Mouse (Mus musculus) gastrocnemius, adult 18-20 months (tissue): ENCODE results near the gene Cdca3. TPM values are rescaled to one million over a fixed set of nuclear protein-coding genes. Genes with fewer than 3 reads are reported as not detected.

Experiments
- DNase-seq: peaks from one replicate; pipeline ENCODE4 v3.0.0; 2021; ENCODE audit warnings: low spot score
- total RNA-seq, 2 experiments: library from RNA; stranded (reverse); gene quantifications; 2 replicates each; pipeline ENCODE4 v1.2.3; 2021

Gene Cdca3
- total RNA-seq, 2 experiments from 2014 or later: 0.25 to 0.55 TPM

GRCm38 (mm10) chr6:124863658-124864298 is 34.4 kb downstream of the Cdca3 start, which contains the start of gene Gpr162:
TSS of gene Gpr162 (minus strand) at chr6:124863983.
- DNase-seq: no peak

DNA sequence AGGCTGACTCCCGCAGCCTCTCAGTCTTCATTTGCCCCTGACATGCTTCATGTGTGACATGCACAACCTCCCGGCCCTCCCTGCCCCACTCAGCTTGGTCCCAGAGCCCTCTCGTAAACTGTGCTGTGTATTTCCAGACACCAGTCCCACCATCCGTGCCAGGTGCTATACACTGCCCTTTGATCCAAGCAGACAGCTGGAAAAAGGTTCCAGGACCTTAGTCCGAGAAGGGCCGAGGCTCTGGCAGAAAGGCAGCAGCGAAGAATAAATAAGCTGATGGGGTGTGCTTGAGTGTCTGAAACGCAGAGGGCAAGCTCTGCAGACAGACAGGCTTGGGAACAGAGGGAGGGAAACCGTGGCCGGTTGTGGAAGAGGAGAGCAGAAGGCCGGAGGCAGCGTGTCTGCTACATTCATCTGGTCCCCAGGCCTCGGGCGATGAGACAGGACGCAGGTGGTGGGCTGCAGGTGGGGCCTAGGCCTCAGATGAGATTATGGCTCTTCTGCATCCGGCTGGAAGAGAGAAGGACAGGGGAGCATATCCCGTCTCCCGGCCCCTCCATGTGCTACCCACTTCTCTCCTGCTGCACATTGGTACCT is 36.5 kb downstream of the Cdca3 start:
- DNase-seq: no peak

DNA sequence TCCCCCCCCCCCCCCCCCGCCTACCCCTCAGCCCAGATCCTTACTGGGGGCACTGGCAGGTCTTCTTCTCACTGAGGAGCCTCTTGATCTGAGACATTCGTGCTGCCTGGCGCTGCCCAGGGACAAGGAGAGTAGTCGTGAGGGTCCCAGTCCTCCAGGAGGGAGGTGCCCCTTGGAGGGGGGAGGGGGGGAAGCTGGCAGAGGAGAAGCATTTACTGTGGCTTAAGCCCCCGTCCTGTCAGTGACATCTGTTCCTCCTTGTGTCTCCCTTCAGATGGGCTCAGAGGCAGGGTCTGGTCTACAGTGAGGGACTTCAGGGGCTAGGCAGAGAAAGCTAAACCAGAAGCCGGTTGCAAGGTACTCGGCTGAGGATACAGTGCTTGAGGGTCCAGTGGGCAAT is 37.2 kb downstream of the Cdca3 start:
- DNase-seq: no peak

GRCm38 (mm10) chr6:124874348-124874747 is 45.0 kb downstream of the Cdca3 start:
- DNase-seq: no peak

DNA sequence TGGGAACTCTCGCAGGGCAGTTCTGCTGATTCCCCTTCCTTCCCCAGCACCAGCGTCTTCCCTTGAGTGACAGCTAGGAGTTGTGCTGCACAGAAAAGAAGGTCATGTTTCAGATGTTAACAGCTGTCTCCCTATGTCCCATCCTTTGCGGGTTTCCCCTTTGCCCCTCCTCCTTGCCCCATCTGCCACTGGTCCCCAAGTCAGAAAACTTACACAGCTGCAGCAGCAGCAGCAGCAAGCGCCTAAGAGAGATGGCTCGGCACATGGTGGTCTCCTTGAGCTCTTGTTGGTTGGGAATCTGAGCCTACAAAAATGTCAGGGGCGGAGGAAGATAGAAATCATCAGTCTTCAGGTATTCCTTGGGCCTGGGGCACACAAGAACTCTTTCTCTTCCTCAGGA is 50.0 kb downstream of the Cdca3 start:
- DNase-seq: no peak

- DNase-seq: no peak
Measured at GRCm38 (mm10) chr6:124881821-124882220, 52.5 kb downstream of the Cdca3 start.

Other genes starting within 250 kb of the Cdca3 start
- under 1 TPM; 0.48 to 0.76 TPM for gene C1s2, start 193.5 kb upstream of the Cdca3 start, total RNA-seq
- 10 to 100 TPM; 14.4 to 17.8 TPM for gene Lpcat3, start 166.5 kb upstream of the Cdca3 start, total RNA-seq
- 10 to 100 TPM; 58.4 to 60.4 TPM for gene Emg1, start 117.4 kb upstream of the Cdca3 start, total RNA-seq
- gene Phb2, start 117.2 kb upstream of the Cdca3 start, total RNA-seq: 100 to 1,000 TPM; 134 to 155 TPM
- 1 to 10 TPM in 1 of 2 experiments, under 1 TPM in 1; 0.90 to 1.1 TPM for gene Ptpn6, start 90.8 kb upstream of the Cdca3 start, total RNA-seq
- gene Grcc10, start 88.2 kb upstream of the Cdca3 start, total RNA-seq: 100 to 1,000 TPM; 162 TPM
- not detected for gene Gm45234, start 73.5 kb upstream of the Cdca3 start, total RNA-seq
- gene Atn1, start 73.0 kb upstream of the Cdca3 start, total RNA-seq: 10 to 100 TPM; 44.0 to 56.4 TPM
- gene Eno2, start 59.9 kb upstream of the Cdca3 start, total RNA-seq: 1 to 10 TPM in 1 of 2 experiments, under 1 TPM in 1; 0.87 to 1.2 TPM
- under 1 TPM in 1 of 2 experiments, not detected in 1; 0.31 TPM for gene Lrrc23, start 49.8 kb upstream of the Cdca3 start, total RNA-seq
- gene Spsb2, start 20.9 kb upstream of the Cdca3 start, total RNA-seq: 1 to 10 TPM; 2.2 to 5.3 TPM
- gene Tpi1, start 15.3 kb upstream of the Cdca3 start, total RNA-seq: 1,000 to 10,000 TPM; 2,056 to 2,236 TPM
- gene Usp5, start 63 bp upstream of the Cdca3 start, total RNA-seq: 10 to 100 TPM; 39.9 to 50.1 TPM
- under 1 TPM; 0.57 to 0.71 TPM for gene Gnb3, start 10.7 kb downstream of the Cdca3 start, total RNA-seq
- gene P3h3, start 28.2 kb downstream of the Cdca3 start, total RNA-seq: 1 to 10 TPM; 3.5 to 4.9 TPM
- gene Gpr162, start 34.4 kb downstream of the Cdca3 start, total RNA-seq: under 1 TPM; 0.09 to 0.21 TPM
- gene Cd4, start 58.7 kb downstream of the Cdca3 start, total RNA-seq: under 1 TPM; 0.38 to 0.41 TPM
- gene Lag3, start 82.2 kb downstream of the Cdca3 start, total RNA-seq: under 1 TPM in 1 of 2 experiments, not detected in 1; 0.12 TPM
- 100 to 1,000 TPM in 1 of 2 experiments, 10 to 100 TPM in 1; 64.3 to 105 TPM for gene Ptms, start 90.6 kb downstream of the Cdca3 start, total RNA-seq
- gene Mlf2, start 101.8 kb downstream of the Cdca3 start, total RNA-seq: 100 to 1,000 TPM; 196 to 205 TPM
- gene Cops7a, start 136.0 kb downstream of the Cdca3 start, total RNA-seq: 100 to 1,000 TPM; 109 to 121 TPM
- gene Pianp, start 167.1 kb downstream of the Cdca3 start, total RNA-seq: under 1 TPM; 0.75 to 0.93 TPM
- gene Zfp384, start 179.6 kb downstream of the Cdca3 start, total RNA-seq: 10 to 100 TPM; 22.4 to 24.0 TPM
- 10 to 100 TPM; 22.0 to 23.2 TPM for gene Ing4, start 210.2 kb downstream of the Cdca3 start, total RNA-seq
- 1 to 10 TPM; 2.0 to 2.4 TPM for gene Acrbp, start 220.1 kb downstream of the Cdca3 start, total RNA-seq
- gene Lpar5, start 238.4 kb downstream of the Cdca3 start, total RNA-seq: not detected